Mouse (Mus musculus) stomach, embryonic 14.5 days (tissue): ENCODE results near the gene Sorbs2. TPM values are rescaled to one million over a fixed set of nuclear protein-coding genes. Genes with fewer than 3 reads are reported as not detected.
A peak's percentile ranks its signal among the peaks of the same experiment; 100 is the strongest.

Experiments used
- ATAC-seq: fragments of 200-750 bp; cut with Nextera tagmentation; 2 replicates; pipeline ENCODE4 v1.8.0; 2017; ENCODE audit warnings: low read depth, moderate TSS enrichment; ENCODE audit not compliant: insufficient number of reproducible peaks, insufficient read depth, low FRiP score
- H3K27ac ChIP-seq: fragments of 300-500 bp; sonication (generic); 2 replicates; pipeline ENCODE4 v1.5.1; 2014; ENCODE audit warnings: mild to moderate bottlenecking, low read length, moderate library complexity, mixed read lengths
- H3K27me3 ChIP-seq: fragments of 300-500 bp; sonication (generic); 2 replicates; pipeline ENCODE4 v1.6.1; 2014; ENCODE audit warnings: low read length, control low read depth, mixed read lengths; ENCODE audit not compliant: control insufficient read depth, insufficient read depth
- H3K36me3 ChIP-seq: fragments of 300-500 bp; sonication (generic); 2 replicates; pipeline ENCODE4 v1.6.1; 2014; ENCODE audit warnings: mild to moderate bottlenecking, control low read depth, low read length, moderate library complexity, mixed read lengths; ENCODE audit not compliant: control insufficient read depth, insufficient read depth
- H3K4me1 ChIP-seq: fragments of 300-500 bp; sonication (generic); 2 replicates; pipeline ENCODE4 v1.6.1; 2014; ENCODE audit warnings: low read length, control low read depth, mixed read lengths; ENCODE audit not compliant: control insufficient read depth, insufficient read depth
- H3K4me2 ChIP-seq: fragments of 300-500 bp; sonication (generic); replicated peaks from 2 replicates; pipeline ENCODE4 v1.6.1; 2014; ENCODE audit warnings: low read depth, low read length, control low read depth
- H3K4me3 ChIP-seq: fragments of 300-500 bp; sonication (generic); 2 replicates; pipeline ENCODE4 v1.5.1; 2014; ENCODE audit warnings: low read depth, low read length, control low read depth
- H3K9ac ChIP-seq: fragments of 300-500 bp; sonication (generic); replicated peaks from 2 replicates; pipeline ENCODE4 v1.6.1; 2014; ENCODE audit warnings: low read depth, mild to moderate bottlenecking, control low read depth, low read length, moderate library complexity, mixed read lengths
- H3K9me3 ChIP-seq: fragments of 300-500 bp; sonication (generic); 2 replicates; pipeline ENCODE4 v1.6.1; 2016; ENCODE audit warnings: low read depth, low read length, control low read depth; ENCODE audit not compliant: control insufficient read depth
- WGBS: fragments of 180-500 bp; shearing (Covaris S2); extraction: QIAGEN DNeasy Blood & Tissue Kit; methylation state at CpG from one replicate; pipeline ENCODE4 v1.1.7; 2014; 5-methylcytosine and 5-hydroxymethylcytosine counted together
- polyA plus RNA-seq: library from polyadenylated mRNA; unstranded; fragments of >200 nt; fragmentation: Nextera tagmentation; extraction: Ambion mirVana; gene quantifications from 2 replicates; pipeline ENCODE4 v1.2.1, GENCODE M21; 2014

Gene Sorbs2
- polyA plus RNA-seq: 32.1 and 35.2 TPM in 2 replicates

DNA sequence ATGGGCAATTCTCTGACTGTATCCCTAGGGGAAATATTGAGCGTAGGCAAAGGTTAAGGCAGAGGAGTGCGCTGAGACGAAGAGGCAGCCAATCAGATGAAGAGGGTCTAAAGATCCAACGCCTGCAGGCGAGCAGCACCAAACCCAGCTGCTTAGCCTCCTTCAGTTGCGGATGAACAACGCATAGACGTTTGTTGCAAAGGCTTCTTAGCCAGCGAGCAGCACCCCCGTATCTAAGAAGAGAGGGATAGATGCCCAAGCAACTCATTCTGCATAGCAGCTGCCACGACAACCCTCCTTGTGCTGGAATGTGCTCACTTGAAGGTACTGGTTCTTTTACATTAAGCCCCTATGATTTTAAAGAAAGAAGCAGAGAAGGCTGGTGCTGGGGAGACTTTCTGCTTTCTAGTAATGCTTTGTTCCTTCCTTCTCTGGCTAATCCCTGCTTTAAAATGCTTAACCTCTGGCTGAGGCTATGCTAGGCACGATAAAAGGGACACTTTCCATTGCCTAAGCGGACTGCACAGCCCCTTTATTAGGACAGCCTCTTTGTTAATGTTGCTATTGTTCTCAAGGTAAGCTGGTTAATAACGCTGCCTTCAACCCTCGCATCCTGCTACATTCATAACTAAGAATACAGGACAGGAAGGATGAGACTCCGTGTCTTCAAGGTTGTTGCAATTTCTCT, at the start of gene Sorbs2:
Gene Sorbs2 (plus strand): TSS at position 155 of the 688 bp plus-strand sequence.
- H3K9me3 ChIP-seq: no peaks in the 10 kb centered on the region
- no peaks in the 10 kb centered on the region for H3K27me3 ChIP-seq
- peak within 1 kb of the TSS; percentile 19 for H3K4me3 ChIP-seq
- WGBS: 19% methylated on average over 16 of the region's 16 CpGs
- H3K4me2 ChIP-seq: peak within 1 kb of the TSS; percentile 39
- no peaks in the 10 kb centered on the region for H3K4me1 ChIP-seq
- ATAC-seq: no peak
- 0 out of 2 replicates have a peak within 1 kb of the TSS, but pooled peaks have one; percentile 1 for H3K27ac ChIP-seq
- H3K36me3 ChIP-seq: no peaks in the 10 kb centered on the region
- H3K9ac ChIP-seq: no peak within 1 kb of the TSS

DNA sequence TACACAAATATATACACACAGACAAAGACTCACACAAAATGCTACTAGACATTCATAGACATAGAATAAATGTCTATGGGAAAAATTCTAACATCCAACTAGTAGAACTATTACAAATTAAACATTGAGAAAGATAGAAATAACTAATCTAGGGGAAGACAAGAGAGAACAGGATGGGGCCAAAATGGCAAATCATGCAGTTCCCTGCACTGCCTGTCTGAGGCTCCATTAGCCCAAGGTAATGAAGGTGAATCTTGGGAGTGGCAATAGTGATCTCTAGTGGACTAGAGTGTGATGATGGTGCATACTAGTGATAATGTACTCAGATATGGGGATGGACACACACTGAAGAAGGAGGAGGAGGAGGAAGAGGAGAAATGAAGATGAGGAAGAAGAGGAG, 49.7 kb upstream of the Sorbs2 start:
- no peak for ATAC-seq
- no peaks in the 10 kb centered on the region for H3K27me3 ChIP-seq

GRCm38 (mm10) chr8:45469006-45469405, 38.6 kb upstream of the Sorbs2 start:
- 88% methylated on average over 2 of the region's 2 CpGs for WGBS
- Histone ChIP-seq H3K27me3 (no peaks in the 10 kb centered on the region), H3K27ac (no peak overlapping the region), H3K9me3 (no peaks in the 10 kb centered on the region), H3K4me3 (no peak overlapping the region), H3K36me3 (no peaks in the 10 kb centered on the region), H3K9ac (no peak overlapping the region), H3K4me1 (no peaks in the 10 kb centered on the region), H3K4me2 (no peak overlapping the region)
- ATAC-seq: no peak

More for the DNA sequence above, 49.7 kb upstream of the Sorbs2 start:
- no peaks in the 10 kb centered on the region for H3K9me3 ChIP-seq
- no peak overlapping the region for H3K9ac ChIP-seq
- no peak overlapping the region for H3K27ac ChIP-seq
- H3K4me1 ChIP-seq: no peaks in the 10 kb centered on the region
- H3K4me2 ChIP-seq: no peak overlapping the region
- no peak overlapping the region for H3K4me3 ChIP-seq
- H3K36me3 ChIP-seq: no peaks in the 10 kb centered on the region

GRCm38 (mm10) chr8:45469507-45470178, 37.9 kb upstream of the Sorbs2 start:
- H3K9ac ChIP-seq: no peak overlapping the region
- 71% methylated on average over 8 of the region's 8 CpGs for WGBS
- no peaks in the 10 kb centered on the region for H3K9me3 ChIP-seq
- H3K4me2 ChIP-seq: no peak overlapping the region
- no peaks in the 10 kb centered on the region for H3K4me1 ChIP-seq
- no peaks in the 10 kb centered on the region for H3K36me3 ChIP-seq
- H3K27me3 ChIP-seq: no peaks in the 10 kb centered on the region
- no peak overlapping the region for H3K27ac ChIP-seq
- no peak for ATAC-seq
- H3K4me3 ChIP-seq: no peak overlapping the region

DNA sequence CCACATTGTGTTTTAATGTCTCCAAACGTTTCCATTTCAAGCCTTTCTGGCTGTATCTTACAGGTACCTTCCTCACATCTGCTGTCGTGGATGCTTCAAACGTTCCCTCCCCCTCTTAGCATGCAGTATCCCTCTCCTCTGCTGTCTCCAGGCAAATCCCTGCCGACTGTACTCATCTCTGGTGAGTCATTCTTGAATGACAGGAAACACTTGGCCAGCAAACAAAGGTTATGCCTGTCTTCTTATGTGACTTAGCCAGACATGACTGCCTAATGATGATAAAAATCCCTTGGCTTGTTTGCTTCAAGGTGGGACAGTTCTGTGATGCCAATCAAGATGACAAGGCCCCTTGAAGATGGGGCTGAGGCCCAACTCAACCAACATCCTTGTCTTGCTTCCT, 26.7 kb upstream of the Sorbs2 start:
- no peak overlapping the region for H3K4me2 ChIP-seq
- no peak for ATAC-seq
- WGBS: 70% methylated on average over 4 of the region's 4 CpGs
- H3K27me3 ChIP-seq: no peaks in the 10 kb centered on the region
- no peak overlapping the region for H3K27ac ChIP-seq
- no peak overlapping the region for H3K4me3 ChIP-seq
- H3K36me3 ChIP-seq: no peaks in the 10 kb centered on the region
- H3K9me3 ChIP-seq: no peaks in the 10 kb centered on the region
- no peak overlapping the region for H3K9ac ChIP-seq
- H3K4me1 ChIP-seq: no peaks in the 10 kb centered on the region

DNA sequence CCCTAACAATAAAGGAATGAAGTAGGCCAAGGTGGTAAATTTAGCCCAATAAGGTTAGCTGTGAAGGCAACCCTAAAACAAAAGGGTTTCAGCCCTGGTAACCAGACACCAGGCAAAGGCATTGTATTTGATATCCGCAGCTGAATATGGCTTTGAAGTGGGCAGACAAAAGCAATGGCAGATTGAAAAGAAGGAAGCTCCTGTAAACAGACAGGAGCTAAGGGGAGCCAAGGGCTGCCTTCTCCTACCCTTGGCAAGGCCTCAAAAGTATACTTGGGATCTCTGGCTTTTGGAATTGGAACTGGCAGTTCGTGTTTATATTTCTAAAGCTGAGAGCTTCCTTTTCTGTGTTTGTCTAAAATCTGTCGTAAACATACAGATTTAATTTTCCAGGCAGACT, 21.3 kb upstream of the Sorbs2 start:
- no peaks in the 10 kb centered on the region for H3K9me3 ChIP-seq
- no peaks in the 10 kb centered on the region for H3K27me3 ChIP-seq
- no peak overlapping the region for H3K27ac ChIP-seq
- no peak overlapping the region for H3K4me3 ChIP-seq
- H3K9ac ChIP-seq: no peak overlapping the region
- no peaks in the 10 kb centered on the region for H3K4me1 ChIP-seq
- no peak for ATAC-seq
- 65% methylated on average over 3 of the region's 3 CpGs for WGBS
- no peaks in the 10 kb centered on the region for H3K36me3 ChIP-seq
- H3K4me2 ChIP-seq: no peak overlapping the region

DNA sequence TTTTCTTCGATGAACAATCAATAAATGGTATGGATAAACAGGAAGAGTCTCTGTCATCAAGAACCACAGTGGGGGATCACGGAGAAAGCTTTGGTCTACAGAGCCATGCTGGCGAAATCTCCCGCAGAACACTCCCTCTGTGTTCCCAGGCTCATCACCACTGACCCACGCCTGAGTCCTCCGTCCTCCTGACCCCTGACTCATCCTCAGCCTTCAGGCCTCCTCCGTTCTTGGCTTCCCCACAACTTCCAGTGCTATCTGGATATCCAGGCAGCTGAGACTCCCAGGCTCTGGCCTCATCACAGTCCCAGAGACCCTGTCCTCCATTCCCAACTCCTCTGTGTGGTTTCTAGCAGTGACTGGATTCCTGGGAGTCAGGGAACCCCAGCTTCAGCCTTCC, 3.6 kb upstream of the Sorbs2 start:
- Histone ChIP-seq H3K4me1 (no peaks in the 10 kb centered on the region), H3K9ac (no peak overlapping the region), H3K36me3 (no peaks in the 10 kb centered on the region), H3K27me3 (no peaks in the 10 kb centered on the region), H3K4me2 (no peak overlapping the region), H3K27ac (no peak overlapping the region), H3K4me3 (no peak overlapping the region), H3K9me3 (no peaks in the 10 kb centered on the region)
- WGBS: 70% methylated on average over 7 of the region's 7 CpGs
- no peak for ATAC-seq

- H3K4me1 ChIP-seq: no peaks in the 10 kb centered on the region
- H3K9ac ChIP-seq: no peak overlapping the region
- no peak overlapping the region for H3K4me2 ChIP-seq
- no peak for ATAC-seq
- WGBS: 65% methylated on average over 4 of the region's 4 CpGs
- H3K27ac ChIP-seq: no peak overlapping the region
- no peaks in the 10 kb centered on the region for H3K9me3 ChIP-seq
- no peaks in the 10 kb centered on the region for H3K27me3 ChIP-seq
- no peaks in the 10 kb centered on the region for H3K36me3 ChIP-seq
- H3K4me3 ChIP-seq: no peak overlapping the region
Measured at GRCm38 (mm10) chr8:45506376-45506775, 1.2 kb upstream of the Sorbs2 start.
